Comparison of ENCODE assay signal across 14 mouse cellular contexts in the genomic region with DNA sequence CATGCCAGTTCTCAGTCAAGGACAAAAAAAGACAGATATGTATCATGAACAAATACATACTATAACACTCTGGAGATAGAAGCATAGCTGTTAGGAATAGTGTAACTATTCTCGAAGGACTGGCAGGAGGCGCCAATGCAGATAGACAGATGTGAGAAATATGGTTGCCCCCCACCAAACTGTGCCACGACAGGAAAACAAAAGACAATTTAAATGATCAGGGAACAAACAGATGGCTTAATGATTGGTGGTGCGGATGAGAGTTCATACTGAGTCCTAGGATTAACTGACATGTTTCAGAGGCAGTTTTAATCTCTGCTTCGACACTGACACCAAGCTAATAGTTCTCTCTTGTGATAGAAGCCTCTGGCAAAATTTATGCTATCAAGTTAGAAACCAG.
DNase-seq lines count a peak whose midpoint lies in the region; TF ChIP-seq lines count a peak whose summit lies in the region.
"Had no signal": no experiment of that assay in that cellular context is flagged by ENCODE, and none has a peak within 500 bp of the region (broad histone marks: within the 10 kb centered on the region; RNA-seq: fewer than 3 reads in every experiment).

No protein-coding gene starts in this region.

- TF ChIP-seq POLR2A in brain, embryonic 14.5 days (IDR thresholded peaks at IDR 0.05; ENCODE audit: borderline replicate concordance, extremely low read depth, insufficient read depth, insufficient read length, poor library complexity, severe bottlenecking): no peak

- DNase-seq in heart, adult 11 months: peak; percentile 59
- DNase-seq in heart, postnatal 14 days: no peak
- peak; percentile 26 for DNase-seq in brain, embryonic 14.5 days (ENCODE audit: low read depth)
- DNase-seq in retina, embryonic 14.5 days (ENCODE audit: low spot score): peak; percentile 43
- no peak for DNase-seq in spleen, postnatal 10 days (ENCODE audit: low spot score in 2 of 2)
- no peak for DNase-seq in right cerebral cortex, adult 2 months (ENCODE audit: low spot score in 2 of 2)
- DNase-seq: adrenal gland, adult 2 months; adrenal gland, postnatal 10 days; adrenal gland, postnatal 25 days; cerebellum, adult 11-12 months; cerebellum, adult 2 months; cerebellum, adult 9-10 months; cerebellum, postnatal 25 days; forebrain, postnatal 0 days had no signal

- intact Hi-C loops in heart, postnatal 14 days (cut with DNase I): loop anchor here (5.0 to 10.0 kb wide), 3 partner anchors 42 to 277 kb away; no protein-coding TSS in a partner anchor

- no peak for TF ChIP-seq CTCF in brain, embryonic 14.5 days (IDR thresholded peaks at IDR 0.05; ENCODE audit: borderline replicate concordance, extremely low read depth, insufficient read depth, insufficient read length)

Comparison
In these comparisons a context has a peak if more than half of its experiments do, and no peak if none do; other contexts are left out.
1. DNase-seq: peak in heart, adult 11 months (single experiment), brain, embryonic 14.5 days (single experiment) and retina, embryonic 14.5 days (single experiment); none in heart, postnatal 14 days (0 of 2), spleen, postnatal 10 days (0 of 2) and right cerebral cortex, adult 2 months (0 of 2).